Mouse (Mus musculus): ENCODE measurements around the gene Cdh4.

Cdh4 gene

DNA sequence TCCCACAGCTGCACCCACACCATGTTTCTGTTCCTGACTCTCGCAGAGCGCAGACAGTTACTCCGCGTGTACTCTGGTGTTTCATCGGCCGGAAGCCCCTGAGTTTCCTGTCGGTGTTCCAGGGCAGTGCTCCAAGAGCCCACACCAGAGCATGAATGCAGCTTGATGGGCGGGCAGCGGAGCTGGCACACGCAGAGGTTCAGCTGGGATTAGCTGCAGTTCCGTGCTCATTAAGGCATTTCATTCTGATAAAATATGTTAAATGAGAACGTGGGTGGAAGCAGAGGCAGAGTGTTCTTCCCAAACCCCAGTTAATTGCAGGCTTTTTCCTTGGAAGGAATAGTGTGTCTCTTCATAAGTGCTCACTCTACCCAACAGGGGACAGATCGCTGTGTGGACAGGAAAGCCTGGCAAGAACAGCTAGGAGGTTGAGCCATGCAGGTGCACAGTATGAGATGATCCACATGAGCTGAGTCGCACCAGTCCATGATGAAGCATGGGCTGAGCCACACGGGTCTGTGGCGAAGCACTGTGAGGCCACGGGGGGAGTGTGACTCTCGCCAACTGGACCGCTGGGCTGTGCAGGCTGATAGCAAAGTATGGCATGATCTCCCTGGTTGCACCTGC, 357.8 kb downstream of the Cdh4 start:
- DNase-seq = peak; percentile 41

DNA sequence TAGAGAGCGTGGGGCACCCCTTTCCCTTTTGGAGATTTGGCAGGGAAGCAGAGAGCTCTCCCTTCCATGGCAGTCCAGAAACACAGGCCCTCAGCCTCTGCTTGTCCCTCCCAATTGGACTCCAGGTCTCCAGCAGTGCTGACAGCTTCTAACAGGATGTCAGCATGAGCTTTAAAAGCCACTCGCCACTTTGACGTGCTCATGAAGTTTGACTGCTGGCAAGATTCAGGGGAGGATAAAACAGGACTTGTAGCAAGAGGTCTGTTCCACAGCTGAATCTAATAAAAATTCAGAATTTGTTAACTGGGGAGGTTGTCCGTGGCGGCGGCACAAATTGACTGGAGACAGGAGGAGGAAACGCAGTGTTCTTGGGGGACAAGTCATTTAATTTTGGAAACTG, 358.8 kb downstream of the Cdh4 start:
- no peak for DNase-seq

DNA sequence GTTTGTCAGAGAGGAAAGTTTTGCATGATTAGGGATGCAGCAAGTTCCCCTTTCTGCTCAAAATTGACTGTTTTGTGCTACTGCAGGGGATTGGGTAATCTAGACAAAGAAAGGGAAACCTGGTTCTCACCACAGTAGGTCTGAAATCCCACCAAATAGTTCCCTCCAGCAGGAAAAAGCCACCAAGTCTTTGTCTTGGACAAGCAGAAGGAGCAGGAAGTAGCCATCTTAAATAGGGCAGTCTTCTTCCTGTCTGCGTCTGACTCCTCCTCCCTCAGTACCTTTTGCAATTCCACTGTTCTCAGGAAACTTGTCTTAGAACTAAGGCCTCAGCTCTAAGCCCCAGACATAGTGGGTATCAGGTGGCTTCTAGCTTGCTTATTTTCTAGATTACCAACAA, 360.2 kb downstream of the Cdh4 start:
- no peak for DNase-seq

DNA sequence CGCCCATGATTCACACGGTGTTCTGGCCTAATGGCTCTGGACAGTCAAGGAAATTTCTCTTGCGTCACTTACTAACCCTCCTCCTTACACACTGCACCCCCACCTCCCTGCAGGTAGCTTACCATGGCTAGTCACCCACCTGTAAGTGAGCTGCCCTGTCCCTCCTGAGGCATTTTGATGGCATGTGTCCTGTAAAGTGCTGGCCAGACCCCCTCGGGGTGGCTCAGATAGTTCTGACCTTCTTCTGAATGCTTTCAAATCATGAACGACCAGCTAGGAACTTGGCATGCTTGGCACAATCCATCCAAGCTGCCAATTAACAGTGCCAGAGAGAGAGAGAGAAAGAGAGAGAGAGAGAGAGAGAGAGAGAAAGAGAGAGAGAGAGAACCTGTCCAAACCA, 368.9 kb downstream of the Cdh4 start:
- DNase-seq = no peak

DNA sequence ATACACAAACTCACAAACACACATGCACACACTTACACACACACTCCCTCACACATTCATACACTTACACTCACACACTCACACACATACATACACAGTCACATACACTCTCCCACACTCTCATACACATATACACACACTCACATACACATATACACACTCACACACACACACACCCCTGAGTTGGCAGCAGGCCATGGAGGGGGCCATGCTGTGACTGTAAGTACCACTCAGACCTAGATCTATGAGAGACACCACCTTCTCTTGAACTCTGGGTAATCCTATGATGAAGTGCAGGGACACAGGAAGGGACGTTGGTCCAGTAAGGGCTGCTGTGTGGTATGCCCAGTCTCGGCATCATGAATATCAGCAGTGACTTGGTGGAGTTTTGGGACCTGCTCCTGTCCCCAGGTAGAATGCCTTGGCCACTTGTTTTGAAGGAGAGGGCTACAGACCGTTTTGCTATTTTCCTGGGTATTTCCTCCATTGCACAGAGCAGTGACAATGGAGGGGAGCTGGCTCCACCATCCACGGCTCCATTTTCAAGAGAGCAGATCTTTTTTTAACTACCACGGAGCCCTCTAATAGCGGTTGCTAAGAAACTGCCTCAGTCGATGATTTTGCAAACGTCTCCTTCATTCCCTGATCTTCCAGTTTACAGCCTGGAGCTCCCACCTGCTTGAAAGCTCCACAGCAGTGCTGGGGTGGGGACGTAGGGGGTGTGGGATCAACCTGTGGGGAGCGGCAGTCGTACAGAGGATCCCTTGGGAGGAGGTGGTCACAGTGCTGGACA, 371.0 kb downstream of the Cdh4 start:
- no peak for DNase-seq

DNA sequence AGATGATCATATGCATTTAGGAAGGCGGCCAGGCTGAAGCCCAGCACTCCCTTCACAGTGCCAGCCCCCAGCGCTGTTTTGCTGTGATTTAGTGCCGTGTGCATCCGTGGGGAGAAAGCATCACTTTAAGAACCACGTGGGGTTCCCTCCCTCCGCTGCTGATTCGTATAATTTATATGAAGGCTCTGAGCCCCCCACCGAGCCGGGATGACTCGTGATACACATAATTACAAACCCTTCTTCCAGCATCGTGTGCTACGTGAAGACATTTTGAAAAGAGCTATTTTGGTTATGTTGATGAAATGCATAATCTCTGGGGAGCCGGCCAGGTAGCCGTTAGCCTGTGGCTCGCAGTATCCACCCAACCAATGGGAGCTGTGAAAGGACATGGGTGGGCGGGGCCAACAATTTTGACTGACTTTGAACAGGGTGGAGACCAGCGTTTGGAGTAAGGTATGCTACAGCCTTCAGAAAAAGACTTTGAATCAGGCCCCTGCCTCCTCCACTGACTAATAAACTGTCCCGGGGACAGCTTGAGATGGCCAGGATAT, 382.6 kb downstream of the Cdh4 start:
- no peak for DNase-seq

DNA sequence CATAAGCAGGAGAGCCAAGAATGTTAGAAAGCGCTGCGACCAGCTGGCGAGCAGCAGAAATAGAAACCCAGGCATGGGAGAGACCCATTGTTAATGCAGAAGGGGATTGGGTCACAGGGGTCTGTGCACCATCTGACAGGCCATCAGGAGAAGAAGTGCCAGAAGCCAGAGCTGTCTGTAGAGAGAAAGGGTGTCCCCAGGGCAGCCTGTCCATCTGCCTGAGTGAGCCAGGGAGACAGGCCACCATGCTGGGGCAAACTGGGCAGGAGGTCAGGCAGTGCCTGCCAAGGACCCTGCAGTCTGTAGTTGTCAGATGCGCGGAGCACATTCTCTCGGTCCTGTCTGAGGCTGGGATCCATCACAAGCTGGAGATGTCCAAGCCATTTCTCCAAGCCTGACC, 386.7 kb downstream of the Cdh4 start:
- no peak for DNase-seq

DNA sequence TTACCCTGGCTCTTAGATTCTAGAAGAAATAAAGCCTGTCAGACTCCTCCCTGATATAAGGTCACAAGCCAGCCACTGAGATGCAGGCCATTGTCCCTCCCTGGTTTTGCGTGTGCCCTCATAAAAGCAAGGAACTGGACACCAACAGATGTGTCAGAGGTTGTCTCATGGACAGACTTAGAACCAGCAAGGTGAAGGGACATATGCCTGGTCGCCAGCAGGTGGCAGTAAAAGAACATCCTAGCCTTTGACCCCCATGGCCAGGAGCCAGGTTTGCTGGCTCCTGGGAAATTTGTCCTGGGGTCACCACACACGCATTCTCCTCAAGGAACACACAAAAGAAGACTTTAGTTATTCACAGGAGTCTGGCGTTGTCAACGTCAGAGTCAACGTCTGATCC, 387.7 kb downstream of the Cdh4 start:
- DNase-seq = peak; percentile 19

DNA sequence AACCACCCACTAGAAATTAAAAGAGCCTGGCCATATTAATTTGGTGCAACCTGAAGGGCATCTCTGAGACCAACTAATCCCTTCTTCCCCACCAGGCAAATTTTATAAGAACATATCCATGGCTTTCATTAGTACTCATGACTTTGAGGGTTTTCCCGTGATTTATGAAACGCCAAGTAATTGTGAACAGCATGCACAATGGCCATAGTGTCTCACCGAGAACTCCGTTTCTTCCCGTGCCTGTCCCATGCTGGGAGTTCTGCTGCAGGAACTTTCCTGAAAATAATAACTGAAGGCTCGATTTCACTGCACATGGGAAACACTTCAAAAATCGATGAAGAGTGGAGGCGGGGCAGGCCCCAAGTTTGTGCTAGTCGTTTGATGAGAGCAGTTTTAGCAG, 392.7 kb downstream of the Cdh4 start:
- DNase-seq = no peak

DNA sequence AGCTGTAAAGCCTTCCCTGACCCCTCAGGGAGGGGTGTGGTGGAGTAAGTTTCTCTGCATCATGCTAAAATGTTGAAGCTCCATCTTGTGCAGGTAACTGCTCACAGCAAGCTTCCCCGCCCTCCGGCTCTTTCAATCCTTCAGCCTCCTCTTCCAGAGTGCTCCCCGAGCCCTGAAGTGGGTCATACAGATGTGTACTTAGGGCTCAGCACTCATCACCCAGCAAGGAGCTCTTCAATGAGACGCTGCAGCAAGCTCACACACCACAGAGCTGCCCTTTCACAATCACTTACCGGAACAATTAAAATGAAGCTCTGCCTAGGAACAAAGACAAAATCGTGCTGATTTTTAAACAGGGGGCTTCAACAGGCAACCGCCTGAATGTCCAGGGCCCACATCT, 393.3 kb downstream of the Cdh4 start:
- DNase-seq = no peak

DNA sequence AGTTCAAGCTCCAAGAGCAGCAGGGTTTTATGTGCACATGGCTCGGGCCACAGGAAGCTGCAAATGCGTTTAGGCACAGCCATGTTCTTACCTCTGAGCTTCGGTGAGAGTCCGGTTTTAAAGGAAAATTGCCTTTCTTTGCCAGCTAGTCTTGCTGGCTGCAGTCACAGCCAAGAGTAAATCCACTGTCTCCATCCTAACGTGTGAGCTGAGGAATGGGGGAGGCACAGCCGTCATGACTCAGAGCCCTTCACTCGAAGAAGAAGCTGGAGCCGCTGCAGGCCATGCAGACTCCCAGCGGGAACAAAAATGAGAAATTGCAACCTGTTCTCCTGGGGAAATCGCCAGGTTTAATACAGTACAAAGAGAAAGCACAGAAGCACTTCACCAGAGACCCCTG, 395.0 kb downstream of the Cdh4 start:
- no peak for DNase-seq

DNA sequence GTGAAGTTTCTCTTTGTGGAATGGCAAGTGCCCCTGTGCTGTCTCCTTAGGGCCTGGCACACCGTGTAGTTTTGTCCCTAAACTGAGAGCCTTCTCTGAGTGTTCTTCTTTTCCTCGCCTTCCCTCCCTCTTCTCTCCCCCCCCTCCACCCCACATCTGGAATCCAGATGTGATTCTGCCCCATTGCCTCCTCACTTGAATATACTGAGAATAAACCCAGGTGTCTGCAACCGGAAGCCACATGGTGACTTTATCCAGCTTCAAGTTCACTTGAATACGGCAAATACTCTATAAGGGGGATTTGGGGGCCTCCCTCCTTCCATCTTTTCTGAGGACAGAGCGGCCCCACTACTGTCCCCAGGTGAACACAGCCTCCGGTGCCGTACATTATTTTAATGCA, 395.8 kb downstream of the Cdh4 start:
- no peak for DNase-seq

DNA sequence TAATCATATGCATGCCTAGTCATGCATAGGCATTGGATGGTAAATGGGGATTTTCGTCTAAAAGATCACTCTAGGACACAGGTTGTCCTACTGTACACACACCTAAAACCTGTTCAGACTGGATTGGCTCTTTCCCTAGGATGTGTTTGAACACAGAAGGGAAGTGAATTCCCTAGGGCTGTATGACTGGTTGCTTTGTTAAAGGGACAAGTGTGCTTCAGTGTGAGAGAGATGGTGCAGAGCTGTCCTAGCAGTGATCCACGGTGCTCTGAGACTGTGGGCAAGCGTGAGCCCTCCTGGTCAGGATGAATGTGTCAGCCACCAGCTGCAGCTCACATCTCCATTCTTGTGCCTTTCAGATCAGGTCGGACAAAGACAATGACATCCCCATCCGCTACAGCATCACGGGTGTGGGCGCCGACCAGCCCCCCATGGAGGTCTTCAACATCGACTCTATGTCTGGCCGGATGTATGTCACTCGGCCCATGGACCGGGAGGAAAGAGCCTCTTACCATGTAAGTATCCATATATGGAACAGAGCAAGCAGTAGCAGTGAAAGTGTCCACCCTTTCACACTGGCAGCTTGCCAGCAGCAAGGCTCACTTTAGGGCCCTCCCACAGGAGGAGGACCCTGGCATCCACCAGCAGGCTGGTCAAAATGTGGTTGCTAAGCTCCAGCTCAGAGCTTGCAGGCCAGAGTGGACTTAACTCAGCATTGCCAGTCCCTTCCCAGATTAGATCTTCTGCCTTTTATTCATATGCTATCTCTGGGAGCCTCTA, 400.6 kb downstream of the Cdh4 start:
- peak; percentile 48 for DNase-seq

DNA sequence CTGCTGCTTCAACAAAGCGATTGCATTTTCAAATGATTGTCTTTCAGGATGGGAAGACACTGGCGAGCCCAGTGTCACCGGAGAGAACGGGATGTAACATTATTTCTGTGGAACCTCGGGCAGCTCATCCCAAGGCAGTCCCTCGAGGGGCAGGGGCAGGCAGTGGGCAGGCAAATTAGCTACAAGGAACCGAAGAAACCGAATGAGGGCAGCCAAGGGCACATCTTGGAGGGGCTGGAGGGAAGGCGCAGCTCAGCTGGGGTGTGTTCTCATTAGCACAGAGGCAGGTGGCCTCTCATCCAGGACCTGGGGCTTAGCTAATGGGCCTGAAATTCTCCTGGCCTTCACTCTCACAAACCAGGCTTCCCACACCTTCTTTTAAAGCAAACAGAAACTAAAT, 407.5 kb downstream of the Cdh4 start:
- no peak for DNase-seq

DNA sequence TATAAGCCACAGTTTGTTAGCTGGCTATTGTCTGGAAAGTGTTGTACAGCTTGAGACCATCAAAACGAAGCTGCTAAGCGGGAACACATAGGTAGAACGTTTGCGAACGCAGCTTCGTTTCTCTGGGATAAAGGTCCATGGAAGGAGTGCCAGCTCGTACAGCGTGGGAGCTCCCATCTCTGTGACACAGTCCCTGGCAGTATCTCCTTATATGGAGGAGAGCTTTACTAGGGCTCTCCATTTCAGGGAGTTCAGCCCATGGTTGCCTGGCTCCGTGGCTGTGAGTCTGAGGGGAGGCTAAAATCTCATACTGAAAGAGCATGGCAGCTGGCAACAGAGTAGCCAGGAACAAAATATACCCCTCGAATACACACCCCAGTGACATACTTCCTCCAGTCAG, 409.9 kb downstream of the Cdh4 start:
- no peak for DNase-seq

DNA sequence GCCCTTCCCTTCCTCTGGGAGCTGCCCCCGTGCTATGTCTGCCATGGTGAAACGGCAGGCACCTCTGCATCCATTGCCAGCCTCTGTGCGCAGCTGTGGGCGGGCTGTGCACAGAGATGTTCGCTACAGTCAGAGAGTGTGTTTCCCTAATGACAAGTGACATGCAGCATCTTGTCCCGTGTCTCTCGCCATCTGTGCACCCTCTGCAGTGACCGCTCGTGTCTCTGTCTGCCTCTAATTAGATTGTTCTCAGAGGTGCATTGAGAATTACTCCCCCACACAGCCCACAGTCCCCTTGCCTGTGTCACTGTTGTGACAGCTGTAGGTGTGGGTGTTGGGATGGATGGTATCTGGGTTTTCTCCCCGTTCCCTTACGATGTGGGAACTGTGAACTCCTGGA, 410.6 kb downstream of the Cdh4 start:
- no peak for DNase-seq

DNA sequence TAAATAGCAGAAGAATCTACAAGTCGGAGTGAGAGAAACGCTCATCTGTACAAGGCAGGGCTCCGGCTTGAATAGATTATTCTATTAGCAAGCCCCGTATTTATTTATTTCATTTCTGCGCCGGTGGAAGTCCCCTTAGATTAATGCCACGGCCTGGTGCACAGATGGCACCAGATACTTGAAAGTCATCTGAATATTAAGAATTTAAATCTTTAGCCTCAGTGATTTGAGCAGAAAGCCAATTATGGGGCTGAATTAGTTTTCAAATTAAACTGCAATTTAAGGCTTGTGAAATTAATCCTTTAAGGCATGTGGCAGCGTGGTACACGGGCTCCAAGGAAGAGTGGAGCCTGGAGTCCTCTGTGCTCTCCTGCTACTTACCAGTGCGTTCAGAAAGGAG, 411.7 kb downstream of the Cdh4 start:
- no peak for DNase-seq

DNA sequence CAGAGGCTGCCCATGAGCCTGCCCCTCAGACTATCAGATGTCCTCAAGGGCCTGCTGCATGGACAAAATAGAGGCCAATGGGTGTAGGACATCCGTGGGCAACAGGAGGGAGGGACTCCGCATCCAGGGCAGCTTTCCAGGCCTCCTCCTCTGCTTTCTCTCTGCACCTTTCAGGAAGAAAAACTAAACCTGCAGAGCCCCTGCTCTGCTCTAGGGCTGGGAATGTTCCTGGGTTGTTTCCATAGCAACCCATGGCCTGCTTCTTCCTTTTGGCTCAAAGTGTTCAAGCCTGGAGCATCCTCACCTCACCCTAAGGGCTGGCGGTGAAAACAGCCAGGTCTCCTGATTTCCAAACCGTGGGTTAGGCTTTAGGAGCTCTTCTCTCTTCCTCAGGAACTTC, 414.9 kb downstream of the Cdh4 start:
- no peak for DNase-seq

DNA sequence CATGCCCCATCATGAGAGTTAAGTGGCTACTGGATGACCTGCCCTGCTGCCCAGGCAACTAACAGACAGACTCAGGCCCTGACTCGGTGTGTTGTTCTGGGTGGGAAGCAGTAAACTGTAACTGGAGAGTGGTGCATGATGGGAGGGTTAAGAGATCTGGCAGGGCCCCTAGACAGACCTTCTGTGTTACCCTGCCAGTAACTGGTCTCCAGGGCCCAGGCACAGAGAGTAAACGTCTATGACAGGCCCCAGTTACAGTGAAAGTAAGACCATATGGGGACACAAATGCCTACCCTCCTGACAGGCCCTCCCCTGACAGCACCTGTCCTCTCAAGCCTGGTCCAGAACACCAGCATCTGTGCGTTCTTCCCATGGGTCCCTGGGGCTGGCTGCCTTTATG, 420.4 kb downstream of the Cdh4 start:
- DNase-seq = no peak

DNA sequence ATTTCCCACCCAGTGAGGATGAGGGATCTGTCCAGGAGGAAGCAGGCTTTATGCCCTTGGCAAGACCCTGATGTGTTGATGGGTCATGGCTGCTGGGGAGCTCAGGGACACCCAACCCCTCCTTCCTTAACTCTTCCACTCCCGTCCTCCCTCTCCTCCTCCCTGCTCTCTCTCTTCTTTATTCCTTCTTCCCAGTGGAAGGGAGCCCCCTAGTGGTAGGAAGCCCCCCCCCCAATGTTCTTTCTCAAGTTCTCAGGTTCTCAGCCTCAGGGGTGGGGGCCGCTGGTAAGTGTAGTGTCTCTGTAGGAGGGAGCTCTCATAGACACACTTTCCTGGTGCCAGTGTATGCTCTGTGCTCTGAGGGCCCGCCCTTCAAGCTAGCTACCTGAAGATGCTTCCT, 421.0 kb downstream of the Cdh4 start:
- DNase-seq = peak; percentile 24

DNA sequence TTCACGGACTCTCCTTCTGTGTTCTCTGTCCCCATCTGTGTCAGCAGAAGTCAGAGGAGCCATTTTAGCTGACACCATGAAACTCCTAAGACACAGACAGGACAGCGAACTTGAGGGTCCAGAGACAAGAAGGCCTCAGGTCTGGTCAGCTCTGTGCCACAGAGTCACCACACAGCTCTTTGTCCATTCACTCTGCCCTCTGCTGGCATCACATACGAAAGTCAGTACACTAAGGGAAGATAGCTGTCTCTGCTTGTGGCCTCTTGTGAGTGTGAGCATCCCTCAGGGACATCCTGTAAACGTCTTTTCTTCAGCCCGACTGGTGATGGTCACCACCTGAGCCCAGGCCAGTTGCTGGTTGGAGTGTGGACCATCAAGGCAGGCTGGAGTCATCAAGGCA, 422.9 kb downstream of the Cdh4 start:
- no peak for DNase-seq

DNA sequence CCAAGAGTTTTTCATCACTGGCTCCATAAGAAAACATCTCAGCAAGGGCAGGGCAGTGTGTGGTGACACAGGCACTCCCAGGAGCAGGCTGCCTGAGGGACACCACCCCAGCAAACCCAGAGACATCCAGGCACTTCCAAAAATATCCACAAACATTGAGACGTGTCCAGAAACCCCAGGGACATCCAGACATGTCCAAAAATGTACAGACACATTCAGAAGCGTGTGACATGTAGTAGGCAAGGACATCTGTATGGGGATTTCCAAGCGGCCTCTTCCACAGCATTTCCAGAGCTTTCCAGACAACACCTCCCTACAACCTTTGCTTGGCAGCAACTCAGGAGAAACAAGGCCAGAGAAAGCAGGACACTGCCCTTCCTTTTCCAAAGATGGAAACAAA, 425.4 kb downstream of the Cdh4 start:
- DNase-seq = no peak

DNA sequence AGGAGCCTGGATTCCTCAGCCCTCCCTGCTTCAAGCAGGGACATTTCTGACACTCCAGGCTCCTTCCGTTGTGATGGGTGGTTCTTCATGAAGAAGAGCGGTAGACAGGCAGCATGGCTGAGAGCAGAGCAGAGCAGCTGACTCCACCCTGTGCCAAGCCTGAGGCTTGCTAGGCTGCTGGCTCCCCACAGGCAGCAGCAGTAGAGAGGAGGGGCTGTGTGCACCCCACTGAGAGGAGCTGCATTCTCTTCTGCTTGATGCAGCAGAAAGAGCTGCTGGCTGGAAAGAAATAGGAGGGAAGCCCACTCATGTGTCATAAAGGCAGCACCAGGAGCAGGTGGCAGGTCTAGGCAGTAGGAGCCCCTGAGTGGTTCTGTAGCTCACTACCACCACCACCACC, 427.6 kb downstream of the Cdh4 start:
- DNase-seq = no peak

DNA sequence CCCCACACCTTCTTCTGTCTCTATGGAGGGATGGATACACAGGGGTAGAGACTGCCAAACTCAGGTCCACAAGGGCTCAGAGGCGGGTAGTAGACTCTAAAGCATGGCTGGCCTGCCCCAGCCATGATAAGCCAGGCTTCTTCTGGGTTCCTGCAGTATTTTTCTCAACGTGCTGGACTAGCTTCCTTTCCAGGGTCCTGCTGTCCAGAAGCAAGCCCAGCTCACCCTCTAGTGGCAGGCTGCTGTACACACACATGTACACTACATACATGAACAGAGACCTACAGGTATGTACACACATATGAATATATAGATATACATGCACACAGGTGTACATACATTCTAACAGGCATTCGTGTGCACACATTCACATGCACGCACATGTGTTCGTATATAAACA, 430.5 kb downstream of the Cdh4 start:
- DNase-seq = peak; percentile 48

Data from lung, postnatal 10 days (tissue).